Mouse (Mus musculus) mesoderm, embryonic 11.5 days (tissue): Measurements from ENCODE around the gene Cacna1e.
A peak's percentile ranks its signal among the peaks of the same experiment; 100 is the strongest.

Experiments used
- DNase-seq: peaks from one replicate; pipeline ENCODE4 v3.0.0-alpha.2; 2012; ENCODE audit warnings: low read depth, low spot score

Gene Cacna1e

DNA sequence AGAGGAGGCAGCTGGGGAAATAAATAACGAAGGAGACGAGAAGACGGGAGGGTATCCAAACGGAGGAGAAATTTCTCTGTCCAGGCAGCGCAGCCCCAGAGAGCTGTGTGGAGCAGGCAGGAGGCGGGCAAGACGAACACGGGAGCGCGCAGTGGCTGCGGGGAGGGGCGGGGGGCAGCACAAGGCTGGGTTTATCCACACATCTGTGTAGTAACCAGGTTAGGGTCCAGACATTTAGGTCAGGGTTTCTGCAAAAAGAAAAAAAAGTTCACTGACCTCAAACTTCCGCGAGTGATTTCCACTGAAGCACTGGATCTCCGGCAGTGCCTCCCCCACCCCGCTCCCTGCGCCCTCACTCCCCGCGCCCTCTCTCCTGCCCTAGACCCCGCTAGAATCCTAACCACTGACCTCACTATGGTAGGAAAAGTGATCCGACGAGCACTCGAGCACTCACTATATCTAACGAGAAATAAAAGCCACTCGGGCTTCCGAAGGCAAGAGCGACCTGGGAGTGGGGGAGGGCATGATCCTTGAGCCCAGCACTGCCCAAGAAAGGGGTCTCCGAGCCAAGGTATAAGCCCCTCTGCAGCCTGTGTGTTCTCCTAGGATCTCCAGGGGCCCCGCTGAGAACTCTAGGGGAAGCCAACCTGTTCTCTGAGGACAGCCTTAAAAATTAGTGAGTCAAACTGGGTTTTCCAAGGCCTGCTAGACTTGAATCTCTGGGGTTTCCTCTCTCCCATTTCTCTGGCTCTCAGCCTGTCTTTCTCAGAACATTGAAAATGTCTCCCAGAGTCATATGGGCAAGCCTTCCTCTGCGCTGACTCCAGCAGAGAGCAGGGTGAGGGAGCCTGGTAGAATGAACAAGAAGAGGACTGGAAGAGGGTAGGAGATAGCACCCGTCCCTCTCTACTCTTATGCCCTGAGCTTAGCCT, at the start of gene Cacna1e:
Gene Cacna1e, minus strand, starts transcription at position 227 of the 932 bp plus-strand sequence.
- no peak for DNase-seq

DNA sequence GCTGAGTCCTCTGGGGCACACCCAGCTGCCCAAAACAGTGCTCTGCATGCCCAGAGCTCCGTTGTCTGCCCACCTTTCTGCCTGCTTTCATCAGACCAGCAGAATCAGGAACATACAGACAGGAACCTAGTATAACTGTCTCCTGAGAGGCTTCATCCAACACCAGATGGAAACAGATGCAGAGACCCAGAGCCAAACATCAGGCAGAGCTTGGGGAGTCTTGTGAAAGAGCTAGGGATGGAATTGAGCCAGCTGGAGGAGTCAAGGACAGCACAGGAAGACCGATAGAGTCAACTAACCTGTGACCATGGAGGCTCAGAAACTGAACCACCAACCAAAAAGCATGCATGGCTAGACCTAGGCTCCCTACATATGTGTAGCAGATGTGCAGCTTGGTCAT, 34.1 kb upstream of the Cacna1e start:
- no peak for DNase-seq

DNA sequence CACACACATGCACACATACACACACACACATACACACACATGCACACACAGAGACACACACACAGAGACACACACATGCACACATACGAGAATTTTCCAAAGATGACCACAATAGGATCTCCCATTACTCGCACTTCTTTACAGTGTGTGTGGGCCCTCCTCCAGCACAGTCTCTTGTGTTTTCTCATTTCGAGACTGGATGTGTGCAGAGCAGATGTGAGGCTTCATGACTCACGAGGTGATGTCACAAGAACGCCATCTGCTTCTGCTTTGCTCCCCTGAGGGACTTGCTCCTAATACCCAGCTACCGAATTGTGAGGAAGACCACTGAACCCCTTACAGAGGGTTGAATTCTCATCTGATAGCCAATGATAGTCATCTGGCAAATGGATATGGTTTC, 33.1 kb upstream of the Cacna1e start:
- peak; percentile 22 for DNase-seq

DNA sequence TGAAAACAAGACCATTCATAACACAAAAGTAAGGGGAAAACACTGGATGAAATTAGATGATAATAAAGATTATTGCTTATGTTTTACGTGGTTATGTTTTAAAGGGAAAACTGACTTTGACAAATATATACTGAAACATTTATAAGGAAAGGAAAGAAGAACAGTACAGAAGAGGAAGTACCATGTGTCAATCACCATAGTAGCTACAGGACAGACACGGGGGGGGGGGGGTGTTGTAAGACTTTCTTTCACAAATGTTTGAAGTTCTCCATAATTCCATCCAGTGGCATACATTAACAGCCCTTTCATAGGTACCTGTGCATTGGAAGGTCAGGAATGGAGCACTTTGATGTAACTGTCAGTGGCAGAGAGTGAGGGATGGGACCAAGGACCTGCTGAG, 25.3 kb upstream of the Cacna1e start:
- DNase-seq: no peak

DNA sequence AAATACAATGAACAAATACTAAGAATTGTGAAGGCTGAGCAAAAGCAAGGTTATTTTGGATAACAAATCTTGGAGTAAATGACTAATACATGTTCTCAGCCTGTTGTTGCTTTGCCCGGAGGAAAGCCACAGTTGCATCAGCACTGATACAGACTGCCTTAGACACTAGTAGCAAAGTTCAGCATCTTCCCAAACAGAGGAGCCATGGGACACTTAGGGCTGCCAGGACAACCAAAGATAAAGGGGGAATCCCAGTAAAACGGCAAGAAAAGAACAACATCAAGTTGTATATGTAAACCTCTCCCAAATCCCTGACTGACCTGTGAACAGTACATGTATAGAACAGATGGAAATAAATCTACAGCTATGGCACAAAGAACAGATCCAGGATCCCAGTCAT, 13.1 kb upstream of the Cacna1e start:
- no peak for DNase-seq

DNA sequence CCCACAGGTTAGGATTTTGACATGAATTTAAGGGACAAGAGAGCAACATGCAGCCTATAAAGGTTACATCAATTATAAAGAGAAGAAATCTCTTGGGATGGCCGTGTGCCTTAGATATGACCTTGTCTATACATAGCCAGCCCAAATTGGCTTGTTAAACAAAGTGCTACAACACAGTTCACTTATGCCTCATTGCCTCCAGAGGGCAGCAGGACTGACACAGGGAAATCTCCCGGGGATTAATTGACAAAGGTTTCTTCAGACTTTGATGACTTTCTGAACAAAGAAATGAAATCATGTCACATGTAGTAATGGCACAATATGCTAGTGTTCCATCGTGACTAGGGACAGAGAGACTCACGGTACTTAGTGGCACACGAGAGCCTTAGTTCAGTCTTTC, 5.9 kb upstream of the Cacna1e start:
- DNase-seq: no peak

DNA sequence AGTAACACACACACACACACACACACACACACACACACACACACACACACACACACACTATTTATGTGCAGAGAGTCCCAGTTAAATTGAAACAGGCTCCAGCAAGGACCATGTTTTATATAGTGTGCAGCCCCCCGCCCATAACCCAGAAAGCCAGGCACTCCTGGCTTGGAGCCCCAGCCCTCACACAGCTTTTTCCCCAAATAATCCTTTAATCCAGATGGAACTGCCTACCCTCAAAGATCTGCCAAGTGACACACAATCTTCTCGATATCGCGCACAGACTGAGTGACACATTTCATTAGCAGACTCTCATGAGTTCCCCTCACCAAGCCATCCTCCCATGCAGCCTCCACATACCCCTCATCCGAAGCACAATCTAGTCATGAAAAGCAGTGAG, 4.2 kb upstream of the Cacna1e start:
- DNase-seq: no peak

DNA sequence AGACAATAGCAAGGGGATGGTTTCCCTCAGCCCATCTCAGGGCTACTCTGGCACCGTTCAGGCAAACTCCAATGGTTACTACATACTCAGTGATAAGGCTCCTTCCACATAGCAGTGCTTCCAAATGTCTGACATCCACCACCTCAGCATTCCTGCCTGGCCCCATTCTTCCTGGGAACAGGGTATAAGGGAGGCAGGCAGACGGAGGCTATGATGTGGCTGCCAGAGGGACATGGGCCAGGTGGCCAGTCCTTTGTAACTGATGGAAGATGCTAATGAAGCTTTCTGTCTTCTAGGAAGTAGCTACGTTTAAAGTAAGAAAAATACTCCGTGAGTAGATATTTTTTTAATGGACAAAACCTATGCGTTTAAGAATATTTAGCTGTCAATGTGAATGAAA, 3.7 kb upstream of the Cacna1e start:
- no peak for DNase-seq

DNA sequence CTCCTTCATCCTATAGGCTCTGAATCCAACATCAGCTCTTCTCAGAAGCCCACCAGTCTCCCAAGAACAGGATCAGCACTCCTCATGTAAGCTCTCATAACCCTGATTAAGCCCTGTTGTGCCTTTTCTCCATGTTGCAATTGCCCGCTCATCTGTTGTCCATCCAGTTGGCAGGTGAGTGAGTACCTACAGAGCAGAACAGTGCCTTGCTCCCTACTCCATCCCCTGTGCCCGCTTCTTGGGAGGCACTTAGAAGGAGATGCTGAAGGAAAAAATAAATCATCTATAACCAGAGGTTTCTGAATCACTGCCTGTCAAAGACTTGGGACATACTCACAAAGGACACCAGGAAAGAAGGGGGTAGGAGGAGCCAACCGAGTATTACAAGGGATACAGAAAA, 3.2 kb upstream of the Cacna1e start:
- DNase-seq: no peak

DNA sequence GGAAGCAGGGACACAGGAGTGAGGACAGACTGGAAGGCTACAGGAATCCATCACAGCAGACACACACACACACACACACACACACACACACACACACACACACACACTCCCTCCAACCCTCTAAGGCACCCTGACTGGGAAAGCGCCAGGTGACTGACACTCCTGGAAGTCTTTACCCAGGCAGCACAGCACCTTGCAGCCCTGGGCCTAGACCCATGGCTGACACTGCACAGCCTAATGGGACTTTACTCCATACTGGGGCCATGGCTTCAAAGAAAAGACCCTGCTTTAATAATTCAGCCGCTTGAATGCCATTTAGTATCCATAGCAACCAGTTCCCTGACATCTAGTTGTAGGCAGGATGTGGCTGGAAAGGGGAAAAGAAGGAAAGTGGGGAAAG, 2.3 kb upstream of the Cacna1e start:
- no peak for DNase-seq

DNA sequence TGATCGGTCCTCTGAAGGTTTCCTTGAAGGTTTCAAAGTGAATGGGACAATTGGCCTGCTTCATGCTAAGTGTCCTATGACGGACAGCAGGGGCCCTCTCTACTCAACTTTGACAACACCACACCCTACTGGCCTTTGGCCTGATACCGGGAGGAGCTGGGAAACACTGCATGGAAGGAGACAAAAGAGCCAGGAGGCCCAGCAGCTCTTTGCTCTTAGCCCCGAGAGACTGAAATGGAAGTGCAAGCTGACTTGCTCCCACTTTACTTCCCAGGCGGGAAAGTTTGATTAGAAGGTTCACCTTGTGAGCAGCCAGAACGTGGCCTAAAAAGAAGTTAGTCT, 877 bp upstream of the Cacna1e start:
- no peak for DNase-seq

DNA sequence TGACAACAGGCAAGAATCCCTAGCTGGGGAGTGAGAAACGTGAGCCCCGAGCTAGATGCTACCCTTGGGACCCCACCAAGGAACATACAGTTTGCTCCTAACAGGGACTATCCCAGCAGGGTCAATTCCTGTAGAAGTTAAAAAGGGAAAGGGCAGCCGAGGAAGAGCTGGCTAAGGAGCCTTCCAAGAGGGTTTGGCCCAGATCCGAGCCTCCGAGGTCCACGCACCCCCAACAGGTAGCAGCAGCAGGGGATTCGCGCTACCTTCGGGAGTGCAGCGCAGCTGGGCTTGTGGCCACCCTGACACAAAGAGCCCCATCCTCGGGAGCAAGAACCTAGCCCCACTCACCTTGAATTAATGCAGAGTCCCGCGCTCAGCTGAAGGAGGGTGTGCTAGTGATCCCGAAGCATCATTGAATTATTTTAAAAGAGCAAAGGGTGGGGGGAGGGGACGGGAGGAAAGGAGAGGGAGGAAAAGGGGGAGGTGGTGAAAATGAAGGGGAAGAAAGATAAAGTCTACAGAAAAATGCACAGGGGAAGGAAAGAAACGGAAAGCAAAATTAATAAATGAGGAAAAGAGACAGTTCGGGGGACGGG, 607 bp downstream of the Cacna1e start:
- no peak for DNase-seq

DNA sequence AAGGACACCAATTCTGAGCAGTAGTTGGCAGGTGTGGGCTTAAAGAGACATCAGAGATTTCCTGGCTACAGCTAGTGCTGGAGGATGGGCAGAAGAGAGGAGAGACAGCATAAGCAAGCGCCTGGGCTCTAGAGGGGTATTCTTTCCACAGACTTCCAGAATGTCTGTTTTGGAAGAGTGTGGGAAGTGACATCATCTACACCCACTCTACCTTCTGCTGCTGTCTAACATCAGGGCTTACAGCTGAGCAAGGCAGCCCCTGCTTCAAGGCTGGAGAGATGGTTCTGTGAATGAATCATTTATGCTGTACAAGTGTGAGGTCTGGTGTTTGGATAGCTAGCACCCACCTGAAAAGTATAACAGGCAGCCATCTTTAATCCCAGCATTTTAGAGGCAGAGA, 18.3 kb downstream of the Cacna1e start:
- DNase-seq: no peak

DNA sequence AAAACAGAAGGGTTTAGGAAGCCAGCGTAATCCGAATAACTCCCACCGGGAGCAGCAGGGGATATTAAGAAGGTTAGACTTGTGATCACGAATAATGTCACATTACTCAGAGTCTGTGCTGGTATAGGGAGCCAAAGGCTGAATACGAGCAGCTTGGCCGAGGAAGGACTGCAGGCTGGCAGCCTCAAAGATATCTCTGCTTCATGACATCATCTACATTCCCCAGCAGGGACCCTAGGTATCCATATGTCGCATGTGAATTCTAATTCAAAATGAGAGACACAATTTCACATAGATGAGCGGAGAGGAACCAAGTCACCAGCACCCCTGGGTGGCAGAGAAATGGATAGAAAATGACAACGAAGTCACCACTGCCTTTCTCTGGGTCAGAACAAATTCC, 22.9 kb downstream of the Cacna1e start:
- no peak for DNase-seq

DNA sequence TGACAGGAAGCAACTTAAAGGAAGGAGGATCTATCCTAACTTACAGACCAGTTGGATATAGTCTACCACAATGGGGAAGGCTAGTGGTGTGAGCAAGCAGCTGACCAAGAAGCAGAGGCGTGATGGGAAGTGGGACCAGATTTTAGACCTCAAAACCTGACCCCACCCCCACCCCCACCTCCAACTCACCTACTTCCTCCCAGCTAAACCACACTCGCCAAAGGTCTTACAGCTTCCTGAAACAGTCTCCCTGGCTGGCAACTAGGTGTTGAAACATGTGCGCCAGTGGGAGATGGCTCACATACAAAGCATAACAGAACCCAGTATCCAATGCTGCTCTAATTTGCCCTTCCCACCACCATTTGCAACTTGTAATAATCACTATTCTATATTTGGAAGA, 29.7 kb downstream of the Cacna1e start:
- DNase-seq: no peak

DNA sequence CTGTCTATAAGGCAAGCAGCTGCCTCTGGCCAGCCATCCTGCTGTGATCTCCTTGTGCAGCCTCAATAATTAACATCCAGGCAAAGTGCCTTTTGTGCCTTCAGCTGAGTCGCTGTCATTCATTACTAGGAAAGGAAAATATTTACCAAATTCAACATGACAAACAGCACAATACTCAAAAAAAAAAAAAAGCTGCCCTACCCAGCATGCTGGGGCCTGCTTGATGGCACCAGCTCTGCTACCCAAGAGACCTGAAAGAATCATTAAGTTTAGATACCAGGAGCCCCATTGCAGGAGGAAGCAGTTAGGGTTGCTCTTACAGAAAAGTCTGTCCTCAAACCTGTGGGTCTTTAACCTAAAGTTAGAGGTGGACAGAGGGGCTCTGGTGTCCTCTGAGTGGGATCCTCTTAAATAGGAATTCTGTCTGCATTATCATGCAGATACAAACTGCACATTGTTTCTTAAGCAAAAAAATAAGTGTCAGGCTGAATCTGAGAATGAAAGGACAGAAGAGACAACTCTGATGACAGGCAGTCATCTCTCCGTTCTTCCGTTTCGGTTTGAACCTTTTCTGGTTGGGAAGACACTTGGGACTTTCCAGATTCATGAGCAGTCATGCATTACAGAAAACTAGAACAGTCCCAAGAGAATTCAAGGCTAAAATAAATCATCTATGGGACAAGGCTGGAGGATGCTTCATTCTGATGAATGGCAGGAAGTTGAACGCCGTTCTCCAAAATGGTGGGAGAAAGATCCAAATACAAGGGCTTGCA, 33.6 kb downstream of the Cacna1e start:
- DNase-seq: no peak

DNA sequence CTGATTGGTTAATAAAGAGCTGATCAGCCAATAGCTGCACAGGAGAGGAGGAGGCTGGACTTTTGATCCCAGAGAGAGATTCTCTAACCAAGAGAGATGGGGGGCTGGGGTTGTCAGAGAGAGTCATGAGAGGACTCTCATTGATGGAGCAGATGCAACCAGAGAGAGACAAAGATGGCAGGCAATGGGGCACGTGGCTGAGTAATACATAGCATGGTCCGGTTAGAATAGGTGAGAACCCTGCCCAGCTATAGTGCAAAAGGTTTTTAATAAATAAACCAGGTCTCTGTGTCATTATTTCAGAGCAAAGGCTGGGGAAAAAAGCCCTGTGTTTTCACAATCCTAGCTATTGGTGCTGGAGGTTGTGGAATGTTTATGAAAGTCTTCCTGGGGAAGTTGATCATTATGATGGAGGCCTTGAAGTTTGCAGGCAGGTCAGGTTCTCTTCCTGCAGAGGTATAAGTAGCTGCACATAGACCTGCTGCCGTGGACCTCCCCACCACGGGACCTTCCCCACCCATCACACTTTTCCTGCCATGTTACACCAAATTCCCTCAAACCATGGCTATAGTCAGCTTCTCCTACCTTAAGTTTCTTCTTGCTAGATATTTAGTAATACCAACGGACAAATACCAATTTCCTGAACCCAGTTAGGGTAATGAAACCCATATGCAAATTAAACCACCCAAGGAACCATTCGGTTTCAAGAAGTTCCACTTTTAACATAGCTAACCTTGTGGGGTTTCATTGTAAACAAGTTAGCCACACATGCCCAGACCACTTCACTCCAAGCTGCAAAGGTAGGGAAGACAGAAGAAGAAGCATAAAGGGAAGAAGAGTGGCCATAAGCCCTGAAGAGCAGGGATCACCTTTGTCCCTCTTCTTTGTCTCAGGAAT, 35.4 kb downstream of the Cacna1e start:
- DNase-seq: no peak

DNA sequence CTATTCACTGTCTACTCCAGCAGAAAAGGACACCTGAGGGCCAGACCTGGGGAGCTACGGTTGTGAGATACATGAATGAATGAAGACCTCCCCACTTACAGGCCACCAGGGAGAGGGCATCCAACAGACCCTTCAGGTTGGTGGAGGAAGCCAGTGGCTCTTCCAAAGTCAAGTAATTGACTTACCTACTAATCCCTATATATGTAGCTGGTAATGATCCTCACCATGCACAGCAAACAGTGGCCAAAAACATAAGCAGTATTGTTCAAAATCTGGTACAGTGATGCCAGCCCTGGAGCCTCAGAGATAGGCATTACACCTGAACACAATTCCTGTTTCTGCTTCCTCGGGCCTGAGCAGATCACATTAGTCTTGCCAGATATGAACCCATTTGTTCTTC, 37.4 kb downstream of the Cacna1e start:
- DNase-seq: no peak

DNA sequence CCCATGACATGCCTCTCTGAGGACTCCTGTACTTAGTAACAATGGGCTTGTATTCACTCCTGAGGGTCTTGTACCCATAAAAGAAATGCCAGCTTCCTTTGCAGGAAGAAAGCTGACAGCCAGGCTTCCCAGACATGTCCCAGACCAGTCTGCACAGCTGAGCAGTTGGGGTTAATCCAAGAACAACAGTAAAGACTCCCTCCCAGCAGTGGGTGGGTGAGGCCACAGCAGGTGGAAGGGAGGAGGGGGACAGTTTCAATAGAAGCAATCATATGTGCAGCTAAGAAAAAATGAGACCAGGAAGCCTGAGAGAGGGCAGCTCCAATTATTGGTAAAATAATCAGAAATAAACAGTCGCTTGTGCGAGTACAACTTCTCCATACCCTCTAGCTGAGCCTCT, 40.9 kb downstream of the Cacna1e start:
- DNase-seq: no peak

DNA sequence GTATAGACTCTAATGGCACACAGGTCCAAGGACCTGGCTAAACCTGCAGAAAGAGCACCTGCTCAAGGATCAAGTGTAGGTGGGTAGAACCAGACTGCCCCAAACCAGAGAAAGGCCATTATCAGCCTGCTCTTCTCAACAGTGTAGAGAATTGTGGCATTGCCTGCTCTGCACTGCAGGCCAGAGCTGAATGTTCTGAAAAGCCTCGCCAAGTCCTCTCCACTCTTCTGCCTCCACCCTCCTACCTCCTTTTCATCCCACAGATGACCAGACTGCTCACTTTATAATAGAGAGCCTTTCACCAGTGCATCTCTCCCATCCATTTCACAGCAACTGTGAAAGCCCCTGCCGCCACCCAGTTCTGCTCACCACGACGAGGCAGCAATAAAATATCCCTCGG, 42.0 kb downstream of the Cacna1e start:
- no peak for DNase-seq

DNA sequence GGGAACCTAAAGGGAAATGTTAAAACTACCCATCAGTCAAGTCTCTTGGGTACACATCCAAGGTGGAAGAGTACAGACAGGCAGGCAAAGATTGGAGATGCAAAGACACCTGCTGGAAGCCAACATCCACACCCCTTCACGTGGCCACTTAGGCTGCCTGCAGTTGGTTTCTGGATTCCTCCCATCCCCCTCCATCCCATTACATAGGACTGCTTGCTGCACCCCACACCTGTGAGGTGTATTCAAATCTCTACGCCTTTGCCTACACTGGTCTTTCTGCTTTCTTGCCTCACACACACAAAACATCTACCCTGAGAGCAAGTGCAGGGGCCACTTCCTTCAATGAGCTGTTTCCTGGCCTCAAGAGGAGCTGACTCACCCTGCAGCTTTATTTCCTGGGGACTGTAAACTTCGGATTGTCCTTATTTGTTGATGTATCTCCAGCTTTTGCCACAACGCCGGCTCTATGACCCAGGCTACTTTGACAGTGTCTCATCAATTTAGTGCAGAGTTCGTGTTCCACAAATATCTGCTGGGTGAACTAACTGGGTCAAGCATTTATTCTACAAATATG, 43.2 kb downstream of the Cacna1e start:
- no peak for DNase-seq
